Mouse (Mus musculus) inflammation-experienced regulatory T-cells, adult 6 months (primary cell): ENCODE measurements around the gene Mov10l1. TPM values are rescaled to one million over a fixed set of nuclear protein-coding genes. Genes with fewer than 3 reads are reported as not detected.

Experiments
- ATAC-seq: one replicate; pipeline ENCODE4 v1.8.0; 2017
- polyA plus RNA-seq, 3 experiments: library from polyadenylated mRNA; unstranded; fragments of 100-300 nt; shearing (Covaris generic); gene quantifications; one replicate each; pipeline ENCODE4 v1.2.1; 2017

Gene Mov10l1
- polyA plus RNA-seq, 3 experiments from 2014 or later: not detected

- ATAC-seq: peak; percentile 53
Measured at GRCm38 (mm10) chr15:89075478-89076147, 92.9 kb downstream of the Mov10l1 start.

GRCm38 (mm10) chr15:89076156-89076731 lies 93.5 kb downstream of the Mov10l1 start:
- ATAC-seq: peak; percentile 2

GRCm38 (mm10) chr15:89078208-89078836 lies 95.6 kb downstream of the Mov10l1 start:
- ATAC-seq: peak; percentile 89

DNA sequence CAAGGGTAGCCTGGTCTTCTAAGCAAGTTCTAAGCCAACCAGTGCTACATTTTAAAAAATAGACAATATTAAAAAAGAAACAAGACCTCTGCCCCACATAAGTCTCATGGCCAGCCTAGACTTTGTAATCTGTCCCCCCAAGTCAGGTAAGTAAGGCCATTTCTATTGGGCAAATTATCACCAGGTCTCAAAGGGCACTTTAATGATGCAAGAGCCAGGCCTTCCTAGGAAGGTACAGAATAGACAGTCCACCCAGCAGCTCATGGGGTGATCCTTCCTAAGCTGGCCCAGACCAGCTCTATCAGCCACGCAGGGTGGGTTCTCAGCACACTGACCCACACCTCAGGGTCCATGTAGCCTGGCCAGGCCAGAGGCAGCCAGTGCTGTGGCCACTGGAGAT lies 101.2 kb downstream of the Mov10l1 start:
- ATAC-seq: no peak

DNA sequence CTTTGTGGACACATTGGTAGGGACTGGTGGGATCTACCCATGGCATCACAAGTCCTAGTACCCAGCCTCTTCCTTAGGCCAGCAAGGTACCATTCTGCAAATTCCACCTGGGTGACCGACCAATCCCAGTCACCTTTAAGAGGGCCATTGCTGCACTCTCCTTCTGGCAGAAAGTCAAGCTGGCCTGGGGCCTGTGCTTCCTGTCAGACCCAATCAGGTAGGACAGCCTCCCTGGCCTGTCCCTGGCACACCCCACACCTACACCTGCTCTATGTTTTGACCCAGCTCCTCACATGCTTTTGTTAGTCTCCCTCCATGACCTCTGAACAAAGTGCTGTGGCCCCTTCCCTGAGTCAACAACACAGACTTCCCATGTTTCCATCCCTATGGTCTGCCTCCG lies 102.1 kb downstream of the Mov10l1 start:
- ATAC-seq: no peak

DNA sequence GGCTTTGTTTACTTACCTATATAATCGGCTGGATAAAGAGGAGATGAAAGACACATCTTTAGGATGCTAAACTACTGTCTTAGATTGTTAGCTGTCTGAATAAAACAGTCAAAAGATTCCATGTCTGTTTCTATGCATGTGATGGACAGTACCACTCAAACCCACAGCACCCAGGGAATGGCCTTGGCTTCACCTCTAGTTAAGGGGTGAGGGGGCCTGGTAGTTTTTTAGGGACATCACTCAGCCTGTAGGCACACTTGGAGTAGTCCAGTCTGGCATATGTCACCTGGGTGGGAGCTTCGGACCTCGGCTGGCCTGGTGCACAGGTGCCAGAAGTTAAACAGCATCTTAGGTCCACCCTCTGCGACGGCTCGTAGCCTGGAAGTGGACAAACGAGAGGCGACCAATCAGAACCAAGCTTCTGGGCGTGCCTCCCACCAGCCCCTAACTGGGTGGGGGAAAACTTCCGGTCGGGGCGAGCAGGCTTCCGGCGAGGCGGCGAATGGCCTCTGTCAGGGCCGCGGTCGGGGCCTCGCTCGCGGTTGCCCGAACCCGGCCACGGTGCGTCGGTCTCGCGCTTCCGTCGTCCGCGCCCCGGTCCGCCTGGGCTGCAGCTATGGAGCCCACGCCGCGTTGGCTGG lies 106.0 kb downstream of the Mov10l1 start, which contains the start of gene Selenoo:
Selenoo (plus strand) TSS at position 478 of the 641 bp plus-strand sequence.
- ATAC-seq: peak; percentile 90

DNA sequence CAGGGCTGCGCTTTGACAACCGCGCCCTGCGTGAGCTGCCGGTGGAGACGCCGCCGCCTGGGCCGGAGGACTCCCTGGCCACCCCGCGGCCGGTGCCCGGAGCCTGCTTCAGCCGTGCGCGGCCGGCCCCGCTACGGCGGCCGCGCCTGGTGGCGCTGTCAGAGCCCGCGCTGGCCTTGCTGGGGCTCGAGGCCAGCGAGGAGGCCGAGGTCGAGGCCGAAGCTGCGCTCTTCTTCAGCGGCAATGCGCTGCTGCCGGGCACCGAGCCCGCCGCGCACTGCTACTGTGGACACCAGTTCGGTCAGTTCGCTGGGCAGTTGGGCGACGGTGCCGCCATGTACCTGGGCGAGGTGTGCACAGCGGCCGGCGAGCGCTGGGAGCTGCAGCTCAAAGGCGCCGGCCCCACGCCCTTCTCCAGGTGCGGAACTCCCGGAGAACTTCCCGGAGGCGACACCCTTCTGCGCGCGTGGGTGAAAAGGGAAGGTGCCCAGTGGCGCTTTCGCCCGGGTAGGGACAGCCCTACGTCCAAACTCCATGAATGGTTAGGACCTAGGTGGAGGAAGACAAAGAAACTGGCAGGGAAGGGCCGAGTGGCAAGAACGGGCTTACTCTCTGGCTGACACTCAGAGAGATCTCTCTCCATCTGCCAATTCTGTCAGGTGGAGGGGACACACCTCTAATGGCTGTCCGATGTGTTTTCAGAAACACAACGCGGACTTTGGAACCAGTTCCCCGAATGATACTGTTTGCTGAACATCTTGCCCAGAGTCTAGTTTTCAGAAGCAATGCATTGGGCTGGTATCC lies 106.7 kb downstream of the Mov10l1 start:
- ATAC-seq: peak; percentile 5

DNA sequence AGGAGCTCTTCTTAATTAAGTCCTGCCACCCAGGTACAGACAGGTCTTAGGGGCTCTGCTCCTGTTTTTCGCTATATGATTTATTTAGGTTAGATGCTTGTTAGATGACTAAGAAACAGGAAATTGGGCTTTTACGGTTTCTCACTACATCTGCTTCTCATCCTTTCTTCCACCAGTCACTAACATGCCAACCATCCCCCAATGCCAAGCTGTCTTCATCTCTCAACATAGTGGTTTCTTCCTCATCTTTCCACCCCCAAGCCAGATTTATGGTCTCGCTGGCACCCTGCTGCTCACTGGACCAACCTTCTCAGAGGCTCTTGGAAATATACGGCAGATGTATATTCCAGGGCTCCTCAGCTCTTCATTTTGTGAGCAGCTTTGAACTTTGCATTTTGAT lies 108.0 kb downstream of the Mov10l1 start:
- no peak for ATAC-seq

- no peak for ATAC-seq
Measured at GRCm38 (mm10) chr15:89092181-89092580, 109.5 kb downstream of the Mov10l1 start.

- ATAC-seq: no peak
Measured at GRCm38 (mm10) chr15:89097450-89097849, 114.7 kb downstream of the Mov10l1 start.

- ATAC-seq: no peak
Measured at GRCm38 (mm10) chr15:89098616-89099015, 115.9 kb downstream of the Mov10l1 start.

GRCm38 (mm10) chr15:89100823-89101222 lies 118.1 kb downstream of the Mov10l1 start:
- no peak for ATAC-seq

- no peak for ATAC-seq
Measured at GRCm38 (mm10) chr15:89102646-89103045, 119.9 kb downstream of the Mov10l1 start.

GRCm38 (mm10) chr15:89103921-89104320 lies 121.2 kb downstream of the Mov10l1 start:
- no peak for ATAC-seq

- ATAC-seq: no peak
Measured at GRCm38 (mm10) chr15:89104425-89104824, 121.7 kb downstream of the Mov10l1 start.

Other genes starting within 250 kb of the Mov10l1 start
- gene Brd1, start 248.7 kb upstream of the Mov10l1 start, polyA plus RNA-seq: 10 to 100 TPM; 15.8 to 21.7 (median 20.6) TPM
- gene Zbed4, start 231.2 kb upstream of the Mov10l1 start, polyA plus RNA-seq: 1 to 10 TPM; 4.1 to 7.6 (median 5.8) TPM
- 10 to 100 TPM; 12.8 to 22.4 (median 15.8) TPM for gene Alg12, start 163.6 kb upstream of the Mov10l1 start, polyA plus RNA-seq
- gene Creld2, start 163.3 kb upstream of the Mov10l1 start, polyA plus RNA-seq: 10 to 100 TPM; 22.9 to 40.9 (median 28.4) TPM
- 1 to 10 TPM; 3.0 to 4.1 (median 4.0) TPM for gene Pim3, start 120.7 kb upstream of the Mov10l1 start, polyA plus RNA-seq
- not detected for gene Ttll8, start 28.5 kb upstream of the Mov10l1 start, polyA plus RNA-seq
- gene Mlc1, start 3.9 kb upstream of the Mov10l1 start, polyA plus RNA-seq: under 1 TPM in 1 of 3 experiments, not detected in 2; 0.16 TPM
- gene Panx2, start 76.8 kb downstream of the Mov10l1 start, polyA plus RNA-seq: not detected
- gene Trabd, start 92.2 kb downstream of the Mov10l1 start, polyA plus RNA-seq: 10 to 100 TPM; 22.4 to 43.3 (median 23.9) TPM
- 10 to 100 TPM in 2 of 3 experiments, 1 to 10 TPM in 1; 5.8 to 13.1 (median 12.1) TPM for gene Selenoo, start 106.2 kb downstream of the Mov10l1 start, polyA plus RNA-seq
- gene Tubgcp6, start 140.2 kb downstream of the Mov10l1 start, polyA plus RNA-seq: 10 to 100 TPM; 12.2 to 17.7 (median 17.1) TPM
- 10 to 100 TPM in 2 of 3 experiments, 1 to 10 TPM in 1; 8.6 to 29.8 (median 25.6) TPM for gene Hdac10, start 145.8 kb downstream of the Mov10l1 start, polyA plus RNA-seq
- gene Mapk12, start 157.8 kb downstream of the Mov10l1 start, polyA plus RNA-seq: 1 to 10 TPM in 2 of 3 experiments, under 1 TPM in 1; 0.50 to 3.6 (median 2.8) TPM
- 10 to 100 TPM in 2 of 3 experiments, 1 to 10 TPM in 1; 8.2 to 23.6 (median 21.4) TPM for gene Mapk11, start 166.7 kb downstream of the Mov10l1 start, polyA plus RNA-seq
- gene Plxnb2, start 197.9 kb downstream of the Mov10l1 start, polyA plus RNA-seq: 1 to 10 TPM; 1.0 to 3.7 (median 1.7) TPM
- gene Dennd6b, start 213.6 kb downstream of the Mov10l1 start, polyA plus RNA-seq: 10 to 100 TPM in 2 of 3 experiments, 1 to 10 TPM in 1; 3.4 to 16.7 (median 13.6) TPM
- 10 to 100 TPM; 21.5 to 33.7 (median 30.1) TPM for gene Ppp6r2, start 228.6 kb downstream of the Mov10l1 start, polyA plus RNA-seq